10 mouse cellular contexts compared by ENCODE assay signal in the genomic region with DNA sequence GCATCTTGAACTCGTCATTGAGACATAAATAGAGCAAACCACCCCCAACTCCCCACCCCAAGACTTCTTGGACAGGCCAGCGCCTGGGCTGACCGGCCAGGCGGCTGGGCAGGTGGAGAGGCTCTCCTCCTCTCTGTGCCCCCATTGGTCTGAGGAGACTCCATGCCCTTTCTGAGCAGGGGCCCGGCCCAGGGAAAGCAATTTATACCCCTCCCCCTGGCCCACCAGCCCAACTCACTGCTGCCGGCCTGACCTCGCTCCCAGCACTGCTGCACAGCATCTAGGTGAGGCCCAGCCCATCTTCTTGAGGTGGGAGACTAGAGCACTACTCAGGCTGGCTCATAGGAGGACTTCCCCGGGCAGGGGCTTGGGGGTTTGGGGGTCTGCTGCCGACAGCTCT. TPM values are rescaled to one million over a fixed set of nuclear protein-coding genes. Genes with fewer than 3 reads are reported as not detected.
DNase-seq lines count a peak whose midpoint lies in the region; ATAC-seq lines count a peak whose summit lies in the region.
"Had no signal": no experiment of that assay in that cellular context is flagged by ENCODE, and none has a peak within 500 bp of the region (broad histone marks: within the 10 kb centered on the region; RNA-seq: fewer than 3 reads in every experiment).

A gene (plus strand): TSS at position 224 of the 400 bp plus-strand sequence.

- H3K9me3 ChIP-seq in kidney, embryonic 16.5 days (ENCODE audit: low read length) = no peaks in the 10 kb centered on the region
- H3K9me3 ChIP-seq in embryonic facial prominence, embryonic 14.5 days (ENCODE audit: control insufficient read depth, low read length) = no peaks in the 10 kb centered on the region
- H3K9me3 ChIP-seq in liver, embryonic 16.5 days (replicated peaks; ENCODE audit: control insufficient read depth, low read length) = no peaks in the 10 kb centered on the region

- peaks cover 19% of the 10 kb centered on the region for H3K4me1 ChIP-seq in kidney, embryonic 16.5 days (ENCODE audit: insufficient read depth, low read length)
- H3K4me1 ChIP-seq in brown adipose tissue, adult 24 weeks (ENCODE audit: control insufficient read depth, insufficient read depth, insufficient read length, low read length) = 0 out of 2 replicates have a peak, but pooled peaks cover 2% of the 10 kb centered on the region
- peaks cover 11% of the 10 kb centered on the region for H3K4me1 ChIP-seq in embryonic facial prominence, embryonic 14.5 days (ENCODE audit: control insufficient read depth, insufficient read depth, low read length)
- H3K4me1 ChIP-seq in liver, embryonic 16.5 days (ENCODE audit: control insufficient read depth, low read depth, low read length) = no peaks in the 10 kb centered on the region; the same call in 1 of the 2 replicates

- no peak within 1 kb of the TSS for H3K4me3 ChIP-seq in kidney, embryonic 16.5 days (ENCODE audit: low read length)
- peak within 1 kb of the TSS; percentile 8; the same call in 1 of the 2 replicates for H3K4me3 ChIP-seq in brown adipose tissue, adult 24 weeks (ENCODE audit: insufficient read depth, low read depth, low read length)
- H3K4me3 ChIP-seq in embryonic facial prominence, embryonic 14.5 days (ENCODE audit: low read depth, low read length) = no peak within 1 kb of the TSS
- H3K4me3 ChIP-seq in liver, embryonic 16.5 days (ENCODE audit: low read depth, low read length) = no peak within 1 kb of the TSS
- H3K4me3 ChIP-seq: left cerebral cortex, adult 2 months had no signal

- DNase-seq in kidney, postnatal 4 days = no peak
- DNase-seq in embryonic facial prominence, embryonic 14.5 days (ENCODE audit: low spot score) = no peak
- no peak for DNase-seq in layer of hippocampus, adult 9-10 months (ENCODE audit: low spot score)
- DNase-seq: cerebellum, adult 11-12 months had no signal

- no peaks in the 10 kb centered on the region for H3K36me3 ChIP-seq in kidney, embryonic 16.5 days (ENCODE audit: insufficient read depth, low read length)
- H3K36me3 ChIP-seq in embryonic facial prominence, embryonic 14.5 days (ENCODE audit: control insufficient read depth, insufficient read depth, low read length) = no peaks in the 10 kb centered on the region
- H3K36me3 ChIP-seq in liver, embryonic 16.5 days (ENCODE audit: control insufficient read depth, insufficient read depth) = no peaks in the 10 kb centered on the region

- H3K27ac ChIP-seq in kidney, embryonic 16.5 days (ENCODE audit: low read length) = 0 out of 2 replicates have a peak within 1 kb of the TSS, but pooled peaks have one; percentile 25
- 0 out of 2 replicates have a peak within 1 kb of the TSS, but pooled peaks have one; percentile 13 for H3K27ac ChIP-seq in brown adipose tissue, adult 24 weeks (replicated peaks; ENCODE audit: low read depth, low read length)
- H3K27ac ChIP-seq in embryonic facial prominence, embryonic 14.5 days (replicated peaks; ENCODE audit: low read depth, low read length) = peak within 1 kb of the TSS; percentile 83
- no peak within 1 kb of the TSS; the same call in 1 of the 2 replicates for H3K27ac ChIP-seq in liver, embryonic 16.5 days (ENCODE audit: low read length)
- H3K27ac ChIP-seq: left cerebral cortex, adult 2 months had no signal

- WGBS in kidney, embryonic 16.5 days = 75% methylated on average over 9 of the region's 9 CpGs
- WGBS in embryonic facial prominence, embryonic 14.5 days = 82% methylated on average over 9 of the region's 9 CpGs
- WGBS in liver, embryonic 16.5 days (ENCODE audit: insufficient replicate concordance) = 56% methylated on average over 9 of the region's 9 CpGs

- no peak for ATAC-seq in kidney, embryonic 16.5 days (ENCODE audit: low FRiP score, low TSS enrichment)
- ATAC-seq in embryonic facial prominence, embryonic 14.5 days (ENCODE audit: low read depth) = no peak
- ATAC-seq in liver, embryonic 16.5 days (ENCODE audit: low read depth) = no peak
- no peak for ATAC-seq in megakaryocyte progenitor cell, adult 5-6 weeks (replicated peaks; ENCODE audit: poor library complexity)
- ATAC-seq: Patski had no signal

- no peak within 1 kb of the TSS for H3K4me2 ChIP-seq in kidney, embryonic 16.5 days (replicated peaks; ENCODE audit: low read depth, low read length)
- 0 out of 2 replicates have a peak within 1 kb of the TSS, but pooled peaks have one; percentile 2 for H3K4me2 ChIP-seq in embryonic facial prominence, embryonic 14.5 days (ENCODE audit: low read depth, low read length)
- no peak within 1 kb of the TSS for H3K4me2 ChIP-seq in liver, embryonic 16.5 days (ENCODE audit: low read depth, low read length)

- H3K27me3 ChIP-seq in kidney, embryonic 16.5 days (ENCODE audit: insufficient read depth, low read length) = no peaks in the 10 kb centered on the region
- no peaks in the 10 kb centered on the region for H3K27me3 ChIP-seq in embryonic facial prominence, embryonic 14.5 days (replicated peaks; ENCODE audit: control insufficient read depth, insufficient read depth, low read length)
- H3K27me3 ChIP-seq in liver, embryonic 16.5 days (ENCODE audit: control insufficient read depth, insufficient read depth, low read depth, low read length) = no peaks in the 10 kb centered on the region
- H3K27me3 ChIP-seq: Patski had no signal

- H3K9ac ChIP-seq in kidney, embryonic 16.5 days (replicated peaks; ENCODE audit: low read length) = peak within 1 kb of the TSS; percentile 47
- peak within 1 kb of the TSS; percentile 47 for H3K9ac ChIP-seq in embryonic facial prominence, embryonic 14.5 days (ENCODE audit: low read depth, low read length)
- no peak within 1 kb of the TSS for H3K9ac ChIP-seq in liver, embryonic 16.5 days (ENCODE audit: low read depth, low read length)

RNA-seq across cellular contexts. Expression of the gene that starts here (rescaled TPM):
- polyA plus RNA-seq in kidney, embryonic 16.5 days (2015; fragmentation: Nextera tagmentation; extraction: Ambion mirVana) = 11.9 and 12.0 TPM in 2 replicates
- polyA plus RNA-seq in brown adipose tissue, adult 24 weeks (2012; ENCODE audit: insufficient read depth, insufficient read length, missing spikeins) = 232 and 484 TPM in 2 replicates
- 319 and 564 TPM in 2 replicates for polyA plus RNA-seq in embryonic facial prominence, embryonic 14.5 days (2014; fragmentation: Nextera tagmentation; extraction: Ambion mirVana)
- polyA plus RNA-seq in liver, embryonic 16.5 days (2015; fragmentation: Nextera tagmentation; extraction: Ambion mirVana) = 17.8 and 41.4 TPM in 2 replicates
- 6.0 and 8.0 TPM in 2 replicates for total RNA-seq in megakaryocyte progenitor cell, adult 5-6 weeks (2015)
- 2.4 and 7.7 TPM in 2 replicates for total RNA-seq in megakaryocyte progenitor cell, adult 5-6 weeks (2017)
